Mouse (Mus musculus) hindbrain, embryonic 14.5 days (tissue): ENCODE data around the gene Gm648. TPM values are rescaled to one million over a fixed set of nuclear protein-coding genes. Genes with fewer than 3 reads are reported as not detected.

ENCODE experiments used
- ATAC-seq: fragments of 200-750 bp; cut with Nextera tagmentation; 2 replicates; pipeline ENCODE4 v1.8.0; 2017; ENCODE audit warnings: moderate number of reproducible peaks, mild to moderate bottlenecking, moderate TSS enrichment, moderate library complexity; ENCODE audit not compliant: low FRiP score
- DNase-seq: peaks from one replicate; pipeline ENCODE4 v3.0.0-alpha.2; 2015; ENCODE audit warnings: low spot score
- H3K27ac ChIP-seq: fragments of 300-500 bp; sonication (generic); 2 replicates; pipeline ENCODE4 v1.5.1; 2014; ENCODE audit warnings: mild to moderate bottlenecking, moderate library complexity
- H3K27me3 ChIP-seq: fragments of 300-500 bp; sonication (generic); 2 replicates; pipeline ENCODE4 v1.6.1; 2014; ENCODE audit warnings: mild to moderate bottlenecking, low read length, mixed read lengths; ENCODE audit not compliant: control insufficient read depth, insufficient read depth
- H3K36me3 ChIP-seq: fragments of 300-500 bp; sonication (generic); replicated peaks from 2 replicates; pipeline ENCODE4 v1.6.1; 2014; ENCODE audit not compliant: control insufficient read depth, insufficient read depth
- H3K4me1 ChIP-seq: fragments of 300-500 bp; sonication (generic); replicated peaks from 2 replicates; pipeline ENCODE4 v1.6.1; 2014; ENCODE audit warnings: antibody characterized with exemption, low read length, mixed read lengths; ENCODE audit not compliant: control insufficient read depth, insufficient read depth
- H3K4me2 ChIP-seq: fragments of 300-500 bp; sonication (generic); replicated peaks from 2 replicates; pipeline ENCODE4 v1.6.1; 2014; ENCODE audit warnings: mild to moderate bottlenecking, moderate library complexity
- H3K4me3 ChIP-seq: fragments of 300-500 bp; sonication (generic); replicated peaks from 2 replicates; pipeline ENCODE4 v1.5.1; 2014; ENCODE audit warnings: mild to moderate bottlenecking, low read length
- H3K9ac ChIP-seq: fragments of 300-500 bp; sonication (generic); 2 replicates; pipeline ENCODE4 v1.6.1; 2014
- H3K9me3 ChIP-seq: fragments of 300-500 bp; sonication (generic); 2 replicates; pipeline ENCODE4 v1.6.1; 2016; ENCODE audit warnings: low read length; ENCODE audit not compliant: control insufficient read depth
- WGBS: fragments of 180-500 bp; shearing (Covaris S2); extraction: QIAGEN DNeasy Blood & Tissue Kit; methylation state at CpG from one replicate; pipeline ENCODE4 v1.1.7; 2014; 5-methylcytosine and 5-hydroxymethylcytosine counted together
- microRNA-seq: library from miRNA; unstranded; fragments of <30 nt; microRNA quantifications from one replicate; pipeline ENCODE4, GENCODE M21; 2016
- polyA plus RNA-seq: library from polyadenylated mRNA; unstranded; fragments of >200 nt; fragmentation: Nextera tagmentation; extraction: Ambion mirVana; gene quantifications from 2 replicates; pipeline ENCODE4 v1.2.1, GENCODE M21; 2014

Gm648 gene
- polyA plus RNA-seq, 1 experiment from 2014 or later, result not detected

DNA sequence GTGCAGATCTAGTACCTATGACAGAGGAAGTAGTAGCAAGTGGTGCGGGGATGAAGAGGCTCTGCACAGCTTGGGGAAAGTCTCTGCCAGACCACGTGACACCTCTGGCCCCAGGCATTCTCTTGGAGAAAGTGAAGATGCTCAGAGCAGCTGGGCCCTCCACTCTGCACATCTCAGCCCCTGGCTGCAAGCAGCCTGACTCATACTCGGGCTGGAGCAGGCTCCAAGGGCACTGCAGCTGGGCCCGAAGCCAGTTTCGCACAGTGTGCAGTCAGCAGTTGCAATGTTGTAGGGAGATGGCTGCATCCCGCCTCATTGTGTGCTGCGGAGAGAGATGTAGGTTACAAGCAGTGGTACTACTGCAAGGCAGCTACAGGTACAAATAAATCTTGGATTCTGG, 52.2 kb downstream of the Gm648 start:
- no peak overlapping the region for H3K4me3 ChIP-seq
- DNase-seq (no peak), ATAC-seq (no peak)
- no peaks in the 10 kb centered on the region for H3K9me3 ChIP-seq
- peaks cover 2% of the 10 kb centered on the region for H3K36me3 ChIP-seq
- no peak overlapping the region for H3K4me2 ChIP-seq
- no peak overlapping the region for H3K27ac ChIP-seq
- no peaks in the 10 kb centered on the region for H3K4me1 ChIP-seq
- no peaks in the 10 kb centered on the region for H3K27me3 ChIP-seq
- 80% methylated on average over 7 of the region's 7 CpGs for WGBS
- no peak overlapping the region for H3K9ac ChIP-seq

Small RNA genes lying within 50 kb of the gene (microRNA-seq; reads per million reads assigned to microRNA genes)
- not detected for gene Mir5116

Other genes starting within 250 kb of the Gm648 start
- gene Zfp449, start 203.2 kb downstream of the Gm648 start, polyA plus RNA-seq, result 5.0 and 7.8 TPM in 2 replicates
- 30.2 and 34.4 TPM in 2 replicates for gene Smim10l2a, start 175.0 kb downstream of the Gm648 start, polyA plus RNA-seq
- gene Gm2174, start 101.6 kb downstream of the Gm648 start, polyA plus RNA-seq, result 1.1 and 1.9 TPM in 2 replicates
- 19.2 and 19.6 TPM in 2 replicates for gene Ints6l, start 94.7 kb downstream of the Gm648 start, polyA plus RNA-seq
- not detected in 2 replicates for gene Gm10477, start 24.9 kb downstream of the Gm648 start, polyA plus RNA-seq
- gene Mmgt1, start 48.5 kb upstream of the Gm648 start, polyA plus RNA-seq, result 63.8 and 64.5 TPM in 2 replicates
- 53.3 and 69.0 TPM in 2 replicates for gene Slc9a6, start 60.2 kb upstream of the Gm648 start, polyA plus RNA-seq
- 192 and 215 TPM in 2 replicates for gene Fhl1, start 182.2 kb upstream of the Gm648 start, polyA plus RNA-seq